Mouse (Mus musculus) spleen, adult 12 weeks (tissue): ENCODE measurements around the gene Adh6b.

Source experiments
- DNase-seq: peaks from one replicate; pipeline ENCODE4 v3.0.0; 2022; ENCODE audit warnings: low spot score

Gene Adh6b

GRCm38 (mm10) chr3:138341471-138341870, at the start of gene Adh6b:
Gene Adh6b (plus strand): TSS chr3:138341775.
- DNase-seq = no peak

GRCm38 (mm10) chr3:138293298-138293895, 48.2 kb upstream of the Adh6b start:
- no peak for DNase-seq

GRCm38 (mm10) chr3:138300130-138300529, 41.4 kb upstream of the Adh6b start:
- DNase-seq = no peak

GRCm38 (mm10) chr3:138302676-138303075, 38.9 kb upstream of the Adh6b start:
- no peak for DNase-seq

- no peak for DNase-seq
Measured at GRCm38 (mm10) chr3:138303771-138304488, 37.6 kb upstream of the Adh6b start.

DNA sequence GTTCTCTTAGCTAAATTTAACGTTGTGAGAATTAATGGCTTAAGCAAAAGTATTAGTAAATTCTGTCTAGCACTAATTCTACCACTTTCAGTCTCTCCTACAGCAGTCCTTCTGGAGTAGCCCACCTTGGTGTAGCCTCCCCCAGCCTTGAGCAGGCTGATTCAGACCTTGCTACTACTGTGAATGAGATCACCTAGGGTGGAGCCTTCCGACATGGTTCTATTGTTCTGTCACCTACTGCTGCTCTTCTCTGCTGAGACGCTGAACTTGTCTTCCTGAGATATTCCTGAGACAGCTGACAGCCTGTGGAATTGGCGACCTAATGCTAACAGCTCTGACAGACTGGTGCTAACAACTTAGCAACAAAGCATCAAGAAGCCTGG, 37.1 kb upstream of the Adh6b start:
- no peak for DNase-seq

GRCm38 (mm10) chr3:138305486-138306289, 35.9 kb upstream of the Adh6b start:
- no peak for DNase-seq

DNA sequence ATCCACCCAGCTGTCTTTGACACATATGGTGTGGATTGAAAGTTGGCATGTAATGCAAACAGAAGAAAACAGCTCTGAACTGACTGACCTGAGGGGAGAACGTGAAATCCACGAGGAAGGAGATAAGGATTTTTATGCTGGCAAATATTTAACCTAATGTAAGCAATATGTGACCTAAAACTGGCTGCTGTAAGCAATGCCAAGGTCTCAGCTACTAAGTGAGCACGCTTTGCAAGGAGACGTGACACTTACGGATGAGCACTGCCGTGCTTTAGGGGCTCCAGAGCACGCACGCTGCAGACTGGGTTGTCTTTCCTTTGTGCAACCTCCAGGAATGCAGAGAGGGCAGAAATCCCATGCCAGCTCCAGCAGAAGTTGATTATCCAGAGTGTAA, 35.3 kb upstream of the Adh6b start:
- DNase-seq = no peak

GRCm38 (mm10) chr3:138309910-138310309, 31.7 kb upstream of the Adh6b start:
- no peak for DNase-seq

DNA sequence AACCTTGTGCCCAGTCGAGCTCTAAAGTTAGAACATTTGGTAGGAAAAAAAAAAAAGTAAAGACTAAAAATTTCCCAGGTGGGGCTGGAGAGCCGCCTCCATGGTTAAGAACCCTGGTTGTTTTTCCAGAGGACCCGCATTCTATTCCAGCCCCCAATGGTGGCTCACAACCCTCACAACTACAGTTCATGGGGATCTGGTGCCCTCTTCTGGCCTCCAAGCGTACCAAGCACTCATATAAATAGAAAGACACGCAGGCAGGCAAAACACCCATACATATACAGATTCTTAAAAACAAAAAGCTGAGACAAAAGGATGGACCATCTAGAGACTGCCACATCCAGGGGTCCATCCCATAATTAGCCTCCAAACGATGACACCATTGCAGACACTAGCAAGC, 30.6 kb upstream of the Adh6b start:
- no peak for DNase-seq

- no peak for DNase-seq
Measured at GRCm38 (mm10) chr3:138312965-138313364, 28.6 kb upstream of the Adh6b start, which contains the start of gene Adh6a. Gene Adh6a (plus strand): TSS chr3:138313286.

GRCm38 (mm10) chr3:138316908-138317472, 24.6 kb upstream of the Adh6b start:
- no peak for DNase-seq

DNA sequence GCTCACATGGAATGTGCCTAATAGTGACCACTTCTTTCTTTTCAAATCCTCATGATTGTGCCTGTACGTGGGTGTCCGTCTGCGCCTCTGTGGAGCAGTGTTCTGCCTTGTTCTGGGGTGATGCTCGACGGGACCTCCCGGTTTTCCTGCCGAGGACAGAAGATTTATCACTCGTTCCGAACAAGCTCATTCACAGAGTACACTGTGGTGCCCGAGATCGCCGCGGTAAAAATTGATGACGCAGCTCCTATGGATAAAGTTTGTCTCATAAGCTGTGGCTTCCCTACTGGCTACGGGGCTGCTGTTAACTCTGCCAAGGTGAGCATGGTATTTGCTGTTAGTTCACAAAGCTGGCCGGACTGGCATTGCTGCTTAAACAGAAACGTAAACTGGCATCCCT, 16.6 kb upstream of the Adh6b start:
- DNase-seq = no peak

DNA sequence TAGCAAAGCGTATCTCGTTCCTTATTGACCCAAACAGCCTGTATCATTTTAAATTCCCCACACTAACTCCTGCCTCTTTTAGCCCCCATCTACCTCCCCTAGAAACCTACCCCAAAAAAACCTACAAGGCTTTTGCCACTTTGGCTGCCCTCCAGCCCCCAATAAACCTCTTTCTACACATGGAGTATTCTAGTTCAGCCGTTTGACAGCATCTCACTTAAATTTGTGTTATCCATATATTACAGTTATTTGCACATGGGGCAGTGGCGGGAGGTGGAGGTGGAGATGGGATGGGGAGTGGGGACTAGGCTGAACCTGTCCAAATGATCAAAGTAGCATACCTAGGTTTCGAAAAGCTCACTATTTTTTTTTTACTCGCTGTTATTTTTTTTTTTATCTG, 16.1 kb upstream of the Adh6b start:
- DNase-seq = no peak

DNA sequence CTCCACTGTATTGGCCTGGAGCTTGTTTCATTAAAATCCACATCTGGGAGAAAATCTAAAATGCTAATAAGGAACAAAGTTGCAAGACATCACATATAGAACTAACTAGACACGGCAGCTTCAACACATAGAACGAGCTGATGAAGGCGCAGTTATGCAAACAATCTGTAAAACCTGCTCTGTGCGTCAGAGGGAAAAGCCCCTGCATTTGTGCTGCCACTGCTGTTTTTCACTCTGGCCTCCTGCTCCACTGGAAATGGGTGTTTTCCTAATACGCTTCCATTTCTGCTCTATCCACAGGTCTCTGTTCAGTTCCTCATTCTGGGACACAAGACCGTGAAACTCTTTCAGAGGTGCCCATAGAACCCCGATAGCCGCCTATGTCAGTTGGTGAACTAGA, 7.7 kb upstream of the Adh6b start:
- DNase-seq = no peak

GRCm38 (mm10) chr3:138334320-138334719, 7.3 kb upstream of the Adh6b start:
- DNase-seq = no peak

- no peak for DNase-seq
Measured at GRCm38 (mm10) chr3:138335566-138335965, 6.0 kb upstream of the Adh6b start.

GRCm38 (mm10) chr3:138336104-138336754, 5.3 kb upstream of the Adh6b start:
- DNase-seq = no peak

DNA sequence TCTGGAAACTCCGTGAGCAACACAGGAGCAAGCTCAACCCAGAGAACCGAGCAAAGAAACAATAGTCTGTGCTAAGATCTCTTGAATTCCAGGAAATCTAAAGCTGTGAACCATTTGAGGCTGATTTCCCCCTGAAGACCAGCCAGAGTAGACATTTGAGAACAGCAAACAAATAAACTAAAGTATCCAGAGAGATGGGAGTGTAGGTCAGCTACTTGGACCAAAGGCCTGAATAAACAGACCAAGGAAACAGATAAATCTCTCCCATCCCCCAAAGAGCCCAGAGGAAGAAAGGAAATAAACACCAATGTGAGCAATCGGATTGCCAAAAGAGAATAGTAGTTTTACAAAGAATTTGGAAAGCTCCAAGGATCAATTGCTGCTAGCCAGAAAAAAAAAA, 5.5 kb downstream of the Adh6b start:
- DNase-seq = no peak

DNA sequence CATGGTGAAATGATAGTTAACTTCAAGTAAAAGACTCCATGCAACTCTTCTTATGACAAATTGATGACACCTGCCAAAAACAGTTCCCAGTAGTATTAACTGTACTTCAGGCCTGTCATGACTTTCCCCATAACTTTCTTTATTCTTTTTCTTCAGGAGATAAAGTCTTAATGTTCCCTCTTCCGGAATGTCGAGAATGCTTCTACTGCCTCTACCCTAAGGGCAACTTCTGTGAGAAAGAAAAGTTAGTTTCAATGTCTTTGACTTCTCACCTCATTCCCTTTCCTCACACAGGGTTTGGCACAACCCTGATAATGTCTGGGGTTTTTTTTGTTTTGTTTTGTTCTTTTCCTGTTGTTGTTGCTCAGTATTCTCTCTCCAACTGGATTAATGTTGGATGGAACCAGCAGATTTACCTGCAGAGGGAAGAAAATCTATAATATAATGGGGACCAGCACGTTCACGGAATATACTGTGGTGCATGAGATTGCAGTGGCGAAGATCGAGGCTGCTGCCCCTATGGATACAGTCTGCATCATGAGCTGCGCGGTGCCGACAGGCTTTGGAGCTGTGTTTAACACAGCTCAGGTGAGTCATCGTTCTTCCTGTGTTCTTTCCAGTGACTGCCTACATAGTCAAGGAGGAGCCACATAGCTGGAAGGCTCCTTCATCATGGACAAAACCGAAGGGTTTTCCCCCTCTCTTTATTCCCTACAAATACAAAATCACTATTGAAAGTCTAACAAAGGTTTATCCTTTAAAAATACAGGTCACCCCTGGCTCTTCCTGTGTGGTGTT, 10.6 kb downstream of the Adh6b start:
- DNase-seq = no peak

DNA sequence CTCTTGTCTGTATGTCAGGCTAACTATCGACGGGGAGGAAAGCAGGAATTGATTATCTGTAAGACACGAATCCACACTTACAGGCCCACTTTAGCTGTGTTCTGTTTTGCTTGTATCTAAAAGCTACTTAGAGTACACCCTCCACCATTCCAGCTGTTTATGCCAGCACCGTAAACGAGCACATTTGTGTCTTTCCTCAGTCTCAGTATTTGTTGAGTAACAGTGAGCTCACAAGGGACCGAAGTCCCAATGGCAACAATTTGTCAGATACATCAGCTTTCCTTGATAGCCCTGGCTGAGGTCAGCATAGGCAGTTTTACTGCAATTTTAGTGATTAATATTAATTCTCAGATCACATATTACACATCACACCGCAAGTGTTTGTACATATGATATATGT, 17.3 kb downstream of the Adh6b start:
- DNase-seq = no peak
